Mouse (Mus musculus) macrophage (primary cell): ENCODE measurements around the gene Castor2. TPM values are rescaled to one million over a fixed set of nuclear protein-coding genes. Genes with fewer than 3 reads are reported as not detected.

ENCODE experiments used
- H3K27ac ChIP-seq: fragments of 350-480 bp; formaldehyde crosslinking; 2 replicates; pipeline ENCODE4 v1.9.0; 2021
- H3K36me3 ChIP-seq: fragments of 350-480 bp; formaldehyde crosslinking; 2 replicates; pipeline ENCODE4 v1.9.0; 2021; ENCODE audit errors: inconsistent target
- H3K4me3 ChIP-seq: fragments of 350-480 bp; formaldehyde crosslinking; 2 replicates; pipeline ENCODE4 v1.9.0; 2021; ENCODE audit errors: inconsistent target
- H3K79me2 ChIP-seq: fragments of 350-480 bp; formaldehyde crosslinking; 2 replicates; pipeline ENCODE4 v1.9.0; 2021; ENCODE audit errors: inconsistent target
- WGBS: methylation state at CpG from one replicate; pipeline ENCODE4 v1.1.7; 2026; ENCODE audit warnings: inconsistent platforms; ENCODE audit not compliant: missing documents; 5-methylcytosine and 5-hydroxymethylcytosine counted together
- polyA plus RNA-seq: library from polyadenylated mRNA; stranded (reverse); fragments of 250-400 nt; gene quantifications from 3 replicates; pipeline ENCODE4 v1.2.4, GENCODE M21; 2018; ENCODE audit warnings: inconsistent platforms

Gene Castor2
- polyA plus RNA-seq, 1 experiment from 2014 or later, result 22.1 TPM

- WGBS, result under 1% methylated on average over 91 of the region's 92 CpGs
- Histone ChIP-seq H3K4me3 (peak within 1 kb of the TSS; percentile 24), H3K27ac (peak within 1 kb of the TSS; percentile 37), H3K36me3 (no peaks in the 10 kb centered on the region), H3K79me2 (peaks cover 14% of the 10 kb centered on the region; the same call in 1 of the 2 replicates)
These were observed 84.6 kb downstream of the Castor2 start, which contains the start of gene Gtf2ird2 for GRCm38 (mm10) chr5:134183880-134184808. Gene Gtf2ird2, plus strand, starts transcription at chr5:134184019.

DNA sequence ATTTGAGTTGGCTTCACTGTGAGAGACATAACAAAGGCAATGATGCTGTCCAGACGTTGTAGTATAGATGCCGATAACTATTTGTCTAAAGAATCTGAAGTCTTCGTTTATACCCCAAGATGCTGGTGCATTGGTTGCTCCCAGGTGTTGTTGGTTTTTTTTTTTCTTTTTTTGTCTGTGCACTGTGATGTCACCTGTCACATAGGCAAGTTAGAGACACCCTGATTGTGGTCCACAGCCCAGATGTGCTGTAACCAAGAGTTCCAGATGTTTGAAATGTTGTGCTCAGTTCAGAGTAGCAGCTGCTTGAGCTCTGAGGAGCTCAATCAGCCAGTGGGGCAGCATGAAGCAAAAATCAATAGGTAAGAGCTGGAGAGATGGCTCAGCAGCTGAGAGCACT lies 86.5 kb downstream of the Castor2 start:
- H3K79me2 ChIP-seq, result peaks cover 14% of the 10 kb centered on the region; the same call in 1 of the 2 replicates
- 100% methylated on average over 3 of the region's 3 CpGs for WGBS
- H3K27ac ChIP-seq, result no peak overlapping the region
- H3K4me3 ChIP-seq, result no peak overlapping the region
- H3K36me3 ChIP-seq, result no peaks in the 10 kb centered on the region

- 74% methylated on average over 4 of the region's 4 CpGs for WGBS
- H3K79me2 ChIP-seq, result peaks cover 14% of the 10 kb centered on the region; the same call in 1 of the 2 replicates
- H3K4me3 ChIP-seq, result no peak overlapping the region
- no peaks in the 10 kb centered on the region for H3K36me3 ChIP-seq
- no peak overlapping the region for H3K27ac ChIP-seq
These were observed 87.6 kb downstream of the Castor2 start for GRCm38 (mm10) chr5:134186961-134187731.

GRCm38 (mm10) chr5:134188571-134188970 lies 89.1 kb downstream of the Castor2 start:
- Histone ChIP-seq H3K27ac (no peak overlapping the region), H3K36me3 (no peaks in the 10 kb centered on the region), H3K79me2 (peaks cover 14% of the 10 kb centered on the region; the same call in 1 of the 2 replicates), H3K4me3 (no peak overlapping the region)
- 37% methylated on average over 7 of the region's 7 CpGs for WGBS

DNA sequence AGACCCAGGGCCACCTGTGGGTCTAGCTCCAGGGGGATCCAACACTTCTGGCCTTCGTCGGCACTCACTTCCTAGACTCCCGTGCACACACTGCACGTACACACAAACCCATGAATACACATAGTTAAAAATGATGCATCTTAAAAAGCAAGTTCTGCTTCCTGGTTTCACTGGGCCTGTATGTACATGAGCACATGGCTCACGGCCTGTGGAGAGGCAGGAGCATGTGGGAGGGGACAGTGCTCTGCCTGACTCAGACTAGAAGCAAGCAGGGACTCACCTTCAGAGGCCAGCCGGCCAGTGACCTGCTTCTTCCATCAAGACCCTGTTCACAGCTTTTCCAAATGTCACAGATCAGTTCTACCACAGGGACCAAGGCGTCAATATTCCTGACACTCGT lies 94.2 kb downstream of the Castor2 start:
- Histone ChIP-seq H3K27ac (no peak overlapping the region), H3K36me3 (peaks cover 7% of the 10 kb centered on the region; the same call in 1 of the 2 replicates), H3K79me2 (no peaks in the 10 kb centered on the region), H3K4me3 (no peak overlapping the region)
- WGBS, result 69% methylated on average over 8 of the region's 8 CpGs

Other genes with a start within 250 kb of the Castor2 start
- gene Rcc1l, start 77.1 kb downstream of the Castor2 start, polyA plus RNA-seq, result 3.1 to 12.7 TPM (median 6.8 TPM) in 3 replicates
- 3.5 to 3.9 TPM (median 3.6 TPM) in 3 replicates for gene Gtf2ird2, start 84.3 kb downstream of the Castor2 start, polyA plus RNA-seq
- 181 to 249 TPM (median 202 TPM) in 3 replicates for gene Ncf1, start 129.9 kb downstream of the Castor2 start, polyA plus RNA-seq
- gene Gtf2i, start 215.0 kb downstream of the Castor2 start, polyA plus RNA-seq, result 75.2 to 106 TPM (median 87.7 TPM) in 3 replicates